Mouse (Mus musculus): ENCODE results near the gene Gm49361. TPM values are rescaled to one million over a fixed set of nuclear protein-coding genes. Genes with fewer than 3 reads are reported as not detected.
A peak's percentile ranks its signal among the peaks of the same experiment; 100 is the strongest.

The Gm49361 gene
- polyA plus RNA-seq, 1 experiment from 2014 or later, result not detected

- no peaks in the 10 kb centered on the region for H3K27me3 ChIP-seq
These were observed 15.4 kb downstream of the Gm49361 start for GRCm38 (mm10) chr14:57730527-57730926.

GRCm38 (mm10) chr14:57729975-57730499 is 15.9 kb downstream of the Gm49361 start:
- ATAC-seq (peak; percentile 95), DNase-seq (ENCODE audit: low read depth, low spot score) (peak; percentile 88)
- in situ Hi-C loops (cut with MboI; ENCODE audit: low pct_unique_long_range_greater_than_20kb), result loop anchor here (10.0 kb wide), 1 partner anchor 75 kb away; no protein-coding TSS in a partner anchor
- H3K27me3 ChIP-seq, result no peaks in the 10 kb centered on the region
- CTCF ChIA-PET, result interaction anchor here (0.9 to 1.1 kb wide), 4 partner anchors 15 to 44 kb away, joined by 3 to 4 read pairs (median 3); no protein-coding TSS in a partner anchor
- POLR2A ChIA-PET, result interaction anchor here (0.6 to 1.2 kb wide), 2 partner anchors 16 to 24 kb away, joined by 3 read pairs; no protein-coding TSS in a partner anchor
- TF ChIP-seq CTCF (IDR thresholded peaks at IDR 0.05), result no peak

More at GRCm38 (mm10) chr14:57730527-57730926, 15.4 kb downstream of the Gm49361 start:
- peak; percentile 48 for ATAC-seq
- no peak for TF ChIP-seq CTCF (IDR thresholded peaks at IDR 0.05)
- no peak for DNase-seq (ENCODE audit: low read depth, low spot score)
- ChIA-PET CTCF (interaction anchor here (0.9 to 1.1 kb wide), 2 partner anchors 29 to 45 kb away, joined by 3 to 4 read pairs; no protein-coding TSS in a partner anchor), POLR2A (interaction anchor here (1.2 kb wide), 1 partner anchor 25 kb away, joined by 3 read pairs; no protein-coding TSS in a partner anchor)
- in situ Hi-C loops (cut with MboI; ENCODE audit: low pct_unique_long_range_greater_than_20kb), result loop anchor here (10.0 kb wide), 1 partner anchor 74 kb away; no protein-coding TSS in a partner anchor

DNA sequence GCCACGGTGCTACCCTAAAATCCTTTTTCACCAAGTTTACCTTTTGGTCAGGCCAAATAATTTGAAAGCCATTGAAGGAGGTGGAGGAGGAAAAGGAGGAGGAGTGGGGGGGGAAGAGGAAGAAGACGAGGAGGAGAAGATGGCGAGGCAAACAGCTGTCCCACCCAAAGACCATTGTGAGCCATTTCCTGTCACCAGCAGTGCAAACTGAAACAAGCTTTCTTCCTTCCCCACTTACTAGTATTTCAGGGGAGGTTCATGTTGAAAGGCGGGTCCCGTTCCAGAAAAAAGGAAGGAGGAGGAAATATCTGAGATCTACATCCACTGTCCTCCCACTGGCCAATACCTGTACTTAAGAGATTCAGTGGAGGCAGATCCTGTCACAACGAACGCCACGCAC is 16.5 kb downstream of the Gm49361 start:
- in situ Hi-C loops (cut with MboI; ENCODE audit: low pct_unique_long_range_greater_than_20kb), result no loop called here

GRCm38 (mm10) chr14:57726172-57726571 is 19.7 kb downstream of the Gm49361 start:
- H3K27me3 ChIP-seq, result no peaks in the 10 kb centered on the region
- POLR2A ChIA-PET, result interaction anchor here (0.6 kb wide), 1 partner anchor 76 kb away, joined by 3 read pairs; no protein-coding TSS in a partner anchor
- CTCF ChIA-PET, result interaction anchor here (1.0 kb wide), 1 partner anchor 38 kb away, joined by 3 read pairs; no protein-coding TSS in a partner anchor
- TF ChIP-seq CTCF (IDR thresholded peaks at IDR 0.05), result peak; percentile 60
- ATAC-seq (no peak), DNase-seq (ENCODE audit: low read depth, low spot score) (no peak)
- in situ Hi-C loops (cut with MboI; ENCODE audit: low pct_unique_long_range_greater_than_20kb), result no loop called here

More for the DNA sequence above, 16.5 kb downstream of the Gm49361 start:
- no peaks in the 10 kb centered on the region for H3K27me3 ChIP-seq
- ChIA-PET POLR2A (interaction anchor here (1.2 kb wide), 1 partner anchor 24 kb away, joined by 3 read pairs; no protein-coding TSS in a partner anchor), CTCF (interaction anchor here (1.0 to 1.1 kb wide), 3 partner anchors 14 to 30 kb away, joined by 3 read pairs; no protein-coding TSS in a partner anchor)
- no peak for TF ChIP-seq CTCF (IDR thresholded peaks at IDR 0.05)
- ATAC-seq, result no peak
- DNase-seq (ENCODE audit: low read depth, low spot score), result no peak

- no peak for ATAC-seq
- in situ Hi-C loops (cut with MboI; ENCODE audit: low pct_unique_long_range_greater_than_20kb), result no loop called here
- CTCF ChIA-PET, result no interaction called here
- no peak for DNase-seq (ENCODE audit: low read depth, low spot score)
- H3K27me3 ChIP-seq, result no peaks in the 10 kb centered on the region
- TF ChIP-seq CTCF (IDR thresholded peaks at IDR 0.05), result no peak
- POLR2A ChIA-PET, result interaction anchor here (1.2 kb wide), 1 partner anchor 13 kb away, joined by 3 read pairs; no protein-coding TSS in a partner anchor
These were observed 21.4 kb downstream of the Gm49361 start for GRCm38 (mm10) chr14:57724473-57724872.

DNA sequence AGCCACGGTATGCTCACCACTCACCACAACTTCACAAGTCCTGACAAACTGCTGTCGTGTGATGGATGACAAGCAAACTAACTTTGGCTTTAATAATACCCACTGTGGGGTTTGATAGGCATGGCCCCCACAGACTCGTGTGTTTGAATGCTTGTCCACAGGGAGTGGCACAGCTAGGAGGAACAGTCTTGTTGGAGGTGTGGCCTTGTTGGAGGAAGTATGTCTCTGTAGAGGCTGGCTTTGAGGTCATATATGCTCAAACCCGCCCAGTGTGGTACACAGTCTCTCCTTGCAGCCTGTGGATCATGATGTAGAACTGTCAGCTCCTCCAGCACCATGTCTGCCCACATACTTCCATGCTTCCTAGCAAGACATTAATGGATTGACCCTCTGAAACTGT is 27.7 kb downstream of the Gm49361 start:
- ChIA-PET POLR2A (no interaction called here), CTCF (no interaction called here)
- no peaks in the 10 kb centered on the region for H3K27me3 ChIP-seq
- no peak for DNase-seq (ENCODE audit: low read depth, low spot score)
- no peak for TF ChIP-seq CTCF (IDR thresholded peaks at IDR 0.05)
- in situ Hi-C loops (cut with MboI; ENCODE audit: low pct_unique_long_range_greater_than_20kb), result no loop called here
- ATAC-seq, result no peak

GRCm38 (mm10) chr14:57716601-57717245 is 29.2 kb downstream of the Gm49361 start:
- no peaks in the 10 kb centered on the region for H3K27me3 ChIP-seq
- TF ChIP-seq CTCF (IDR thresholded peaks at IDR 0.05), result no peak
- ChIA-PET POLR2A (no interaction called here), CTCF (interaction anchor here (0.8 kb wide), 1 partner anchor 33 kb away, joined by 3 read pairs; no protein-coding TSS in a partner anchor)
- no peak for DNase-seq (ENCODE audit: low read depth, low spot score)
- no peak for ATAC-seq
- in situ Hi-C loops (cut with MboI; ENCODE audit: low pct_unique_long_range_greater_than_20kb), result no loop called here

DNA sequence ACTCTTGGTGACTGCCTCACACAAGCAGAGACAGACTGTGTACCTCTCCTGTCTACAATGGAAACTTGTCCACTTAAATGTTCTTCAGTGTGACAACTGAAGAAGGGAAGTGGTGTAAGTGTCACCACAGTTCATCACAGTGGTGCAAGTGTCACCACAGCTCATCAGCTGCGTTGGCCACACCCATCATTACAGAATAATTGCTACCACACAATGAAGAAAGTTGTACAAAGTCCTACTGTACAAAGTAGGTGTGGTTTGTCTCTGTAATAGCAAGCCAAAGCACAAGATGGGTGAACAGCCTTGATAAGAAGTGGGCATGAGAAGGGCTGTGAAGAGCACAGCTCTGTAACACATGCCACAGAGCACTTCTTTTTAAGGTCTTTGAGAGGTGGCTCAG is 33.0 kb downstream of the Gm49361 start:
- in situ Hi-C loops (cut with MboI; ENCODE audit: low pct_unique_long_range_greater_than_20kb), result no loop called here
- no peak for TF ChIP-seq CTCF (IDR thresholded peaks at IDR 0.05)
- no peaks in the 10 kb centered on the region for H3K27me3 ChIP-seq
- DNase-seq (ENCODE audit: low read depth, low spot score) (no peak), ATAC-seq (no peak)
- POLR2A ChIA-PET, result no interaction called here
- CTCF ChIA-PET, result no interaction called here

GRCm38 (mm10) chr14:57711059-57711458 is 34.8 kb downstream of the Gm49361 start:
- ATAC-seq, result no peak
- DNase-seq (ENCODE audit: low read depth, low spot score), result no peak
- H3K27me3 ChIP-seq, result no peaks in the 10 kb centered on the region
- CTCF ChIA-PET, result no interaction called here
- POLR2A ChIA-PET, result interaction anchor here (0.6 kb wide), 1 partner anchor 23 kb away, joined by 5 read pairs; no protein-coding TSS in a partner anchor
- in situ Hi-C loops (cut with MboI; ENCODE audit: low pct_unique_long_range_greater_than_20kb), result no loop called here
- no peak for TF ChIP-seq CTCF (IDR thresholded peaks at IDR 0.05)

DNA sequence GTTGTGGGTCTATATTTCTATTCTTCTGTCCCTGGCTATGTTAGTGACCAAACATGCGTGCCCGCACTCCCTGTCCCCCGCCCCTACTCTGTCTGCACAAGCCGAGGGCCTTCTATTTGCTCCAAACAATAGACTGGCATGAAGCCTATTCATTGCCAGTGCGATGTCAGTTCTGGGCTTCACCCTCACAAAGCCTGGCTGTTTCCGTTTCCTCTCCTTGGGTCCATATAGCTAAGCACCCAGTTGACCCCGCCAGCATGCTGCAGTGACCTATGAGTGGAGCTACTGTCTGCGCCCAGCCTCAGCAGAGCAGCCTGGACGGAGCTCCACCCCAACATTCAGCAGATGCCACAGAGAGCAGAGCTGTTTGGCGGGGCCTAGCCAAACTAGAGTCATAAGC is 36.7 kb downstream of the Gm49361 start:
- ChIA-PET CTCF (no interaction called here), POLR2A (interaction anchor here (0.6 to 0.8 kb wide), 2 partner anchors 11 to 12 kb away, joined by 3 to 6 read pairs; no protein-coding TSS in a partner anchor)
- TF ChIP-seq CTCF (IDR thresholded peaks at IDR 0.05), result no peak
- ATAC-seq (no peak), DNase-seq (ENCODE audit: low read depth, low spot score) (no peak)
- in situ Hi-C loops (cut with MboI; ENCODE audit: low pct_unique_long_range_greater_than_20kb), result no loop called here
- no peaks in the 10 kb centered on the region for H3K27me3 ChIP-seq

GRCm38 (mm10) chr14:57708580-57708979 is 37.3 kb downstream of the Gm49361 start:
- ChIA-PET CTCF (no interaction called here), POLR2A (no interaction called here)
- in situ Hi-C loops (cut with MboI; ENCODE audit: low pct_unique_long_range_greater_than_20kb), result no loop called here
- no peak for ATAC-seq
- no peaks in the 10 kb centered on the region for H3K27me3 ChIP-seq
- TF ChIP-seq CTCF (IDR thresholded peaks at IDR 0.05), result no peak
- no peak for DNase-seq (ENCODE audit: low read depth, low spot score)

Measured in Patski (cell line).